Mouse (Mus musculus) hindbrain, postnatal 0 days (tissue): ENCODE data around the gene Ankrd40. TPM values are rescaled to one million over a fixed set of nuclear protein-coding genes. Genes with fewer than 3 reads are reported as not detected.

Experiments used
- ATAC-seq: fragments of 200-750 bp; cut with Nextera tagmentation; 2 replicates; pipeline ENCODE4 v1.8.0; 2017; ENCODE audit warnings: mild to moderate bottlenecking, moderate TSS enrichment, moderate library complexity
- DNase-seq: peaks from one replicate; pipeline ENCODE4 v3.0.0-alpha.2; 2015; ENCODE audit warnings: low spot score
- H3K27ac ChIP-seq: fragments of 300-500 bp; sonication (generic); 2 replicates; pipeline ENCODE4 v1.5.1; 2014; ENCODE audit warnings: mild to moderate bottlenecking
- H3K27me3 ChIP-seq: fragments of 300-500 bp; sonication (generic); 2 replicates; pipeline ENCODE4 v1.6.1; 2014; ENCODE audit warnings: low read length, mixed read lengths; ENCODE audit not compliant: insufficient read depth
- H3K36me3 ChIP-seq: fragments of 300-500 bp; sonication (generic); 2 replicates; pipeline ENCODE4 v1.6.1; 2014; ENCODE audit warnings: low read length, mixed read lengths; ENCODE audit not compliant: insufficient read depth
- H3K4me1 ChIP-seq: fragments of 300-500 bp; sonication (generic); 2 replicates; pipeline ENCODE4 v1.6.1; 2014; ENCODE audit warnings: antibody characterized with exemption, low read length, mixed read lengths; ENCODE audit not compliant: insufficient read depth
- H3K4me2 ChIP-seq: fragments of 300-500 bp; sonication (generic); 2 replicates; pipeline ENCODE4 v1.6.1; 2014; ENCODE audit warnings: low read depth, mild to moderate bottlenecking, low read length, moderate library complexity, mixed read lengths
- H3K4me3 ChIP-seq: fragments of 300-500 bp; sonication (generic); 2 replicates; pipeline ENCODE4 v1.5.1; 2014; ENCODE audit warnings: low read length
- H3K9ac ChIP-seq: fragments of 300-500 bp; sonication (generic); replicated peaks from 2 replicates; pipeline ENCODE4 v1.6.1; 2014; ENCODE audit warnings: mild to moderate bottlenecking, low read length, moderate library complexity, mixed read lengths
- H3K9me3 ChIP-seq: fragments of 300-500 bp; sonication (generic); 2 replicates; pipeline ENCODE4 v1.6.1; 2016; ENCODE audit warnings: low read length, mixed read lengths
- CTCF ChIP-seq: IDR thresholded peaks from 2 replicates; pipeline ENCODE4 v1.5.1; 2016; ENCODE audit warnings: antibody characterized with exemption, control low read depth, low read depth
- WGBS: fragments of 180-500 bp; shearing (Covaris S2); extraction: QIAGEN DNeasy Blood & Tissue Kit; methylation state at CpG from one replicate; pipeline ENCODE4 v1.1.7; 2014; 5-methylcytosine and 5-hydroxymethylcytosine counted together
- polyA plus RNA-seq: library from polyadenylated mRNA; unstranded; fragments of >200 nt; fragmentation: Nextera tagmentation; extraction: Ambion mirVana; gene quantifications from 2 replicates; pipeline ENCODE4 v1.2.1, GENCODE M21; 2015
- total RNA-seq: library from RNA; depleted of rRNA; stranded (reverse); fragments of >200 nt; gene quantifications from 2 replicates; pipeline ENCODE4 v1.2.3, GENCODE M21; 2014

The Ankrd40 gene
- total and polyA plus RNA-seq, 2 experiments from 2014 or later = 15.1 to 69.1 TPM

DNA sequence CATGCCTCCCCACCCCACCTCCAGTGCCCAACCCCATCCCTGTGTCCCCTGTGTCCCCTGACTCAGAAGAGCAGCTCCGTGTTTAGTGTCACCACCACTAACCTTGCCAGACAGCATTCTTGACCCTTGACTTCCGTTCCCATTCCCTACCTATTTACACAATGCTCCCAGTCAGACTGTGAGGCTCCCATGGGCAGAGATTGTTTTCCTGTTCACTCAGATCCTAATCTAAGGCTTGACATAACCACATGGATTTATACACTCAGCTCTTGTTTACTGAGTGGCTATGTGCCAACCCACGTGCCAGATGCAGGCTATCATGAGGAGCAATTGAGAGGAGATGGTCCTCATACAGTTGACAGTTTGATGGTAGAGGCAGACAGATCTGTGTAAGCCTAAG is 37.5 kb downstream of the Ankrd40 start:
- no peak for TF ChIP-seq CTCF
- 75% methylated on average over 3 of the region's 3 CpGs for WGBS
- Histone ChIP-seq H3K27me3 (no peaks in the 10 kb centered on the region), H3K4me2 (no peak overlapping the region), H3K4me1 (no peaks in the 10 kb centered on the region), H3K27ac (no peak overlapping the region), H3K4me3 (no peak overlapping the region), H3K36me3 (no peaks in the 10 kb centered on the region), H3K9me3 (no peaks in the 10 kb centered on the region), H3K9ac (no peak overlapping the region)
- no peak for ATAC-seq
- no peak for DNase-seq

DNA sequence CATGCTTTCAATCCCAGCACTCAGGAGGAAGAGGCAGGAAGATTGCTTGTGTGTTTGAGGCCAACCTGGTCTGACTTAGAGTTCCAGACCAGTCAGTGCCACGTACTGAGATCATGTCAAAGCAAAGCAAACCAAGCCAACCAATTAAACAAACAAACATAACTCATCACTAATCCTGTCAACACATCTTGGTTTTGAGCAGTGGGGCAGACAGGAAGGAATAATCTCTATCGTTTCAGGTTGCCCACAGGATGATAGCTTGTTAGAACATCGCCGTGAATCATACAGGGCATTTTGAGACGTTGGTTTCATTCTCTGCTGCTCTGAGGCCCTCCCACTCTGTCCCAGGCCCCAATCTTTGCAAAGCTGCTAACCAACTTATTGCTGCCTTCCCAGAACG is 42.2 kb downstream of the Ankrd40 start:
- no peaks in the 10 kb centered on the region for H3K9me3 ChIP-seq
- no peaks in the 10 kb centered on the region for H3K27me3 ChIP-seq
- no peak for TF ChIP-seq CTCF
- H3K4me1 ChIP-seq = no peaks in the 10 kb centered on the region
- ATAC-seq = no peak
- H3K4me3 ChIP-seq = no peak overlapping the region
- no peak overlapping the region for H3K27ac ChIP-seq
- H3K9ac ChIP-seq = no peak overlapping the region
- no peak for DNase-seq
- H3K36me3 ChIP-seq = no peaks in the 10 kb centered on the region
- WGBS = 84% methylated on average over 6 of the region's 6 CpGs
- H3K4me2 ChIP-seq = no peak overlapping the region

DNA sequence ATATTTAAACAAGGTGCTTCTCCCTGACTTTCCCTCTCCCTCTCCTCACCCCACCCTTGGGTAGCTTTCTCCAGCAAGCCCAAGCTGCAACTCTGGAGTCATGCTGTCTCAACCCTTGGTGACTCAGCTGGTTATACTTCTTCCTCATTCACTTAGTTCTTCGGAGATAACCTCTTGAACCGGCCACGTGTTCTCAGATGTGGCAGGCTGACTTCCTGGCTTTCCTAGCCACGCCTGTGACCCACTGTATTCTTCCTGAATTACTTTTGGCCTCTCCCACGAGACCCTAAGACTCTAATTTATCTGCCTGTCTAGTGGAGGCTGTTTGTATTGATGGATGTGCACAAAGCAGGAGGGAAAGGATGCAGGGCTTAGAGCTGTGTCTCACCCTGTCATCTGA is 43.0 kb downstream of the Ankrd40 start:
- H3K9ac ChIP-seq = no peak overlapping the region
- H3K4me2 ChIP-seq = no peak overlapping the region
- H3K27ac ChIP-seq = no peak overlapping the region
- H3K36me3 ChIP-seq = no peaks in the 10 kb centered on the region
- H3K27me3 ChIP-seq = no peaks in the 10 kb centered on the region
- no peak for DNase-seq
- H3K9me3 ChIP-seq = no peaks in the 10 kb centered on the region
- H3K4me3 ChIP-seq = no peak overlapping the region
- no peak for TF ChIP-seq CTCF
- 49% methylated on average over 5 of the region's 5 CpGs for WGBS
- ATAC-seq = no peak
- H3K4me1 ChIP-seq = no peaks in the 10 kb centered on the region

DNA sequence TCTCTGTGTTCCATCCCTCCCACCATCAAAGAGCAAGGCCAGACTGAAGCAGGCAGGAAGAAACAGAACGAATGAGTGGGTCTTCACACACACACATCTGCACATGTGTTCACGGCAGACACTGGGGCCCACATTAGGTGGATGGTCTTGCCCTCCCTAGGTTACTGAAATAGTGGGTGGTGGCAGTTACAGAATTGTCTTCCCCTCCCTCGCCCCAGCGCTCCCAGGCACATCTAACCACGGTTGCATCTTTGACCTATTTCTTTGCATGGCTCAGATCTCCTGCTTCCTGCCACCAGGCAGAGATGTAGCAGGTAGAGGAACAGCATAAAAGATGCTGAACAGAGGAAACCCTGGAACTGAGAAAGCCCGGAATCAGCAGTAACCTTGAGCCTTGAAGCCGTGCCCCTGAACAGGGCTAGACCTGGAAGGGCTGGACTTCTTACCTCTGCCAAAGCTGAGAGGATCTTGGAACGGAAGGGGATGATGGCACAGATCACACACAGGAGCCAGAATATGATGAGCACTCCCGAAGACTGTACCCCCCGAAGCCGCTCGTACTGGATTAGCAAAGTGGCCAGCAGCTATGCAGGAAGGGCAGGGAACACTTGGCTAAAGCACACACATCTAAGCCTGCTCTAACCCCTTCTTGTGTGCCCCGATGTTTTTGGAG is 46.6 kb downstream of the Ankrd40 start:
- DNase-seq (no peak), ATAC-seq (no peak)
- 83% methylated on average over 13 of the region's 13 CpGs for WGBS
- Histone ChIP-seq H3K9me3 (no peaks in the 10 kb centered on the region), H3K9ac (no peak overlapping the region), H3K4me3 (no peak overlapping the region), H3K4me2 (no peak overlapping the region), H3K27ac (no peak overlapping the region), H3K4me1 (no peaks in the 10 kb centered on the region), H3K36me3 (no peaks in the 10 kb centered on the region), H3K27me3 (no peaks in the 10 kb centered on the region)
- no peak for TF ChIP-seq CTCF

DNA sequence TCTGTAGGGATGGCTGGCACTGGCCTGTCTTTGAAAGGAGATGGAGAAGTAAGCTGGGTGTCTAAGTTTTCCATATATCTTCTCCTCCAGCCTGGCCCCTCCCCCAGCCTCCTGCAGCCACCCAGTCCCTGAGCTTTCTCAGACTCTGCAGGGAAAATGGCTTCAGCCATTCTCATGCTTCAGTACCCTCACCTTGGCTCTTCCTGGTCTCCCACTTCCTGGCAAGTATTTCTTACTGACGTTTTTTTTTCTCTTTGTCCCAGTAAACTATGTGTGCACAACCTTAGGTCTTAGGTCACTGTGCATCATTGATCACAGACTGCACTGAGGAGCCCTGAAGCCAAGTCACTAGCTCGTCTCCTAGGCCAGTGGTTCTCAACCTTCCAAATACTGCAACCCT is 51.3 kb downstream of the Ankrd40 start:
- no peak overlapping the region for H3K4me3 ChIP-seq
- no peak overlapping the region for H3K27ac ChIP-seq
- no peaks in the 10 kb centered on the region for H3K9me3 ChIP-seq
- H3K4me2 ChIP-seq = no peak overlapping the region
- no peak for ATAC-seq
- WGBS = 14% methylated on average over 2 of the region's 2 CpGs
- no peaks in the 10 kb centered on the region for H3K4me1 ChIP-seq
- TF ChIP-seq CTCF = no peak
- DNase-seq = no peak
- H3K36me3 ChIP-seq = no peaks in the 10 kb centered on the region
- no peaks in the 10 kb centered on the region for H3K27me3 ChIP-seq
- no peak overlapping the region for H3K9ac ChIP-seq

DNA sequence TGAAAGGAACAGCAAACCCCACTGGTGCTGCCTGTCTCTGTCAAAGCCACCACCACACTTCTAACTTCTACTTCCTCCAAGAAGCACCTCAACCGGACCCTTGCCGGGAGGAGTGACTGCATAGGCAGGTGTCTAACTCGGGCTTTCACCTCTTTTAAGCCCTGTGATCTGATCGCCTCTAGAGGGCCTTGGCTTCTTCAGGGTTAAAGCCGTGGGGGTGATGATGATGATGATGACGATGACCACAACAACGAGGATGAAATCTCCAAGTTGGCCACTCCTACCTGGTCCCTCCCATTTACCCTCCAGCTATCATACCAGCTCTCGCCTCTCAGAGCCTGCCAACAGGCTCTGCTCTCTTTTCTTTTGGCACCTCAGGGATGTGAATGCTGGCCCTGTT is 51.9 kb downstream of the Ankrd40 start:
- 74% methylated on average over 8 of the region's 8 CpGs for WGBS
- TF ChIP-seq CTCF = no peak
- ATAC-seq (no peak), DNase-seq (no peak)
- H3K27ac ChIP-seq = no peak overlapping the region
- H3K27me3 ChIP-seq = no peaks in the 10 kb centered on the region
- H3K9me3 ChIP-seq = no peaks in the 10 kb centered on the region
- H3K36me3 ChIP-seq = no peaks in the 10 kb centered on the region
- H3K4me2 ChIP-seq = no peak overlapping the region
- H3K4me3 ChIP-seq = no peak overlapping the region
- no peaks in the 10 kb centered on the region for H3K4me1 ChIP-seq
- H3K9ac ChIP-seq = no peak overlapping the region

DNA sequence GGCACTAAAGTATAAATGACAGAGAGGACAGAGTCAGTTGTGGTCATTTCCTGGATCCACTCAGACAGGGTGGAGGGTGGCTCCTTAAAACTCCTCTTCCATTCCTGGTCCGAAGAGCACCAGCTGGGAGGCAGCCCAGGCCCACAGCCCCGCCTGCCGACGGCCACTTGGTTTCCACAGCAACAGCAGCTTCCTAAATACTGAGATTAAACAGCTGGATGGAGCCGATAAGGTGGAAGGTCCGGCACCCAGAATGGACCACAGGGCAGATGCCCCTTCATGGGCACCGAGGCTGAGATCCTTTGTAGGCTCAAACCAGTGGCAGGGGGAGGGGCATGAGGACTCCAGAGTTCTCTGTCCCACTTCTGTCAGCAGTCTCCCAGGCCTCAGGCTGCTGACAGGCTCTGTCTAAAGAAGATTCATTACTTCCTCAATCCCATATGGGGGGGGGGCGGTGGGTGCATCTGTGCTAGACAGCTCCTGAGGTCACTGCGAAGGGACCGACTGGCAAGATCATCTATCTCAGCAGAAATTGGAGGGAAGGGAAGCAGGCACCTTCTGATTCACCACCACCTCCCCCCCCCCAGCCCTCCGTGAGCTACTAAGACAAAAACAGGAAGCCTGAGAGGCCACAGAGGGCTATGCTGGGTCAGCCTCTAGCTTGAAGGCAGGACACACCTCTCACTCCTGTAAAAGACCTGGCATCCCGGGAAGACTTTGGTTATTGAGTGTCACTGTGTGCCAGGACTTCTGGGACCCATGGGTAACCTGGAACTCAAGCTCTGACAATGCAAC is 58.4 kb downstream of the Ankrd40 start:
- 21% methylated on average over 12 of the region's 12 CpGs for WGBS
- H3K4me2 ChIP-seq = no peak overlapping the region
- 0 out of 2 replicates have a peak, but pooled peaks have one; percentile 4 for TF ChIP-seq CTCF
- H3K4me1 ChIP-seq = peaks cover 7% of the 10 kb centered on the region
- DNase-seq (peak; percentile 37), ATAC-seq (peak; percentile 77)
- H3K27ac ChIP-seq = peak overlapping the region; percentile 51; the same call in 1 of the 2 replicates
- H3K9ac ChIP-seq = no peak overlapping the region
- no peaks in the 10 kb centered on the region for H3K36me3 ChIP-seq
- no peak overlapping the region for H3K4me3 ChIP-seq
- no peaks in the 10 kb centered on the region for H3K27me3 ChIP-seq
- no peaks in the 10 kb centered on the region for H3K9me3 ChIP-seq
